In genomic region chr1:90205223-90205622, GRCm38 (mm10) we compare ENCODE assay signal across 9 mouse cellular contexts. TPM values are rescaled to one million over a fixed set of nuclear protein-coding genes. Genes with fewer than 3 reads are reported as not detected.
DNase-seq lines count a peak whose midpoint lies in the region; ATAC-seq and TF ChIP-seq lines count a peak whose summit lies in the region.
"Had no signal": no experiment of that assay in that cellular context is flagged by ENCODE, and none has a peak within 500 bp of the region (broad histone marks: within the 10 kb centered on the region; RNA-seq: fewer than 3 reads in every experiment).

No protein-coding gene starts in this region.

- H3K4me2 ChIP-seq in intestine, embryonic 14.5 days (ENCODE audit: low read length), result peak overlapping the region; percentile 61
- peak overlapping the region; percentile 65 for H3K4me2 ChIP-seq in midbrain, embryonic 13.5 days (replicated peaks)

- no peak overlapping the region for H3K27ac ChIP-seq in ES-Bruce4 (ENCODE audit: insufficient read depth, low read length)
- H3K27ac ChIP-seq in intestine, embryonic 14.5 days (ENCODE audit: low read depth), result no peak overlapping the region
- peak overlapping the region; percentile 85 for H3K27ac ChIP-seq in limb, embryonic 10.5 days
- H3K27ac ChIP-seq in midbrain, embryonic 13.5 days, result peak overlapping the region; percentile 76

- no peak for TF ChIP-seq POLR2A in ES-Bruce4 (IDR thresholded peaks at IDR 0.05; ENCODE audit: insufficient read depth, low read length)

- no peak for TF ChIP-seq EP300 in ES-Bruce4 (IDR thresholded peaks at IDR 0.05; ENCODE audit: insufficient read depth, low read depth, low read length)

- DNase-seq in adrenal gland, postnatal 14 days, result peak; percentile 72
- DNase-seq in frontal cortex, postnatal 36 days (ENCODE audit: low spot score in 2 of 2), result peak; percentile 49 to 68
- peak; percentile 69 for DNase-seq in intestine, embryonic 14.5 days (ENCODE audit: low spot score)
- peak; percentile 66 for DNase-seq in limb, embryonic 10.5 days (ENCODE audit: low spot score)
- DNase-seq in testis, postnatal 14 days (ENCODE audit: low spot score), result peak; percentile 70
- DNase-seq in T-cell, adult 2 months (ENCODE audit: low spot score), result no peak

- H3K36me3 ChIP-seq in ES-Bruce4 (ENCODE audit: control insufficient read depth, insufficient read depth, low read length, poor library complexity, severe bottlenecking), result no peaks in the 10 kb centered on the region
- H3K36me3 ChIP-seq in intestine, embryonic 14.5 days (ENCODE audit: control insufficient read depth, insufficient read depth, low read length), result no peaks in the 10 kb centered on the region
- H3K36me3 ChIP-seq in limb, embryonic 10.5 days, result no peaks in the 10 kb centered on the region; the same call in 1 of the 2 replicates
- no peaks in the 10 kb centered on the region for H3K36me3 ChIP-seq in midbrain, embryonic 13.5 days

- peak overlapping the region; percentile 19; the same call in 1 of the 2 replicates for H3K4me3 ChIP-seq in ES-Bruce4 (ENCODE audit: low read depth, low read length)
- H3K4me3 ChIP-seq in intestine, embryonic 14.5 days (ENCODE audit: low read depth, low read length), result peak overlapping the region; percentile 54
- peak overlapping the region; percentile 59 for H3K4me3 ChIP-seq in limb, embryonic 10.5 days
- peak overlapping the region; percentile 58 for H3K4me3 ChIP-seq in midbrain, embryonic 13.5 days (replicated peaks)

- no peak overlapping the region for H3K9ac ChIP-seq in ES-Bruce4 (ENCODE audit: low read depth, poor library complexity, severe bottlenecking)
- H3K9ac ChIP-seq in intestine, embryonic 14.5 days (ENCODE audit: low read length), result peak overlapping the region; percentile 71
- H3K9ac ChIP-seq in midbrain, embryonic 13.5 days (replicated peaks), result peak overlapping the region; percentile 76

- H3K9me3 ChIP-seq in ES-Bruce4 (replicated peaks; ENCODE audit: control insufficient read depth, insufficient read depth, low read length, poor library complexity, severe bottlenecking), result no peaks in the 10 kb centered on the region
- no peaks in the 10 kb centered on the region for H3K9me3 ChIP-seq in intestine, embryonic 14.5 days (ENCODE audit: control insufficient read depth, low read length)
- H3K9me3 ChIP-seq in limb, embryonic 10.5 days (replicated peaks), result no peaks in the 10 kb centered on the region
- no peaks in the 10 kb centered on the region for H3K9me3 ChIP-seq in midbrain, embryonic 13.5 days

- 4% methylated on average over 6 of the region's 6 CpGs for WGBS in intestine, embryonic 14.5 days
- WGBS in limb, embryonic 10.5 days, result 2% methylated on average over 6 of the region's 6 CpGs
- WGBS in midbrain, embryonic 13.5 days, result 2% methylated on average over 6 of the region's 6 CpGs

- H3K4me1 ChIP-seq in ES-Bruce4 (ENCODE audit: control insufficient read depth, insufficient read depth, low read length), result peaks cover 7% of the 10 kb centered on the region
- H3K4me1 ChIP-seq in intestine, embryonic 14.5 days (replicated peaks; ENCODE audit: control insufficient read depth, insufficient read depth, low read length), result peaks cover 28% of the 10 kb centered on the region
- peaks cover 70% of the 10 kb centered on the region for H3K4me1 ChIP-seq in limb, embryonic 10.5 days
- H3K4me1 ChIP-seq in midbrain, embryonic 13.5 days (replicated peaks), result peaks cover 78% of the 10 kb centered on the region

- no peaks in the 10 kb centered on the region for H3K27me3 ChIP-seq in ES-Bruce4 (ENCODE audit: control insufficient read depth, insufficient read depth, low read length, poor library complexity, severe bottlenecking)
- no peaks in the 10 kb centered on the region for H3K27me3 ChIP-seq in intestine, embryonic 14.5 days (replicated peaks; ENCODE audit: control insufficient read depth, insufficient read depth, low read length)
- H3K27me3 ChIP-seq in limb, embryonic 10.5 days (ENCODE audit: low read depth, poor library complexity, severe bottlenecking), result peaks cover 47% of the 10 kb centered on the region
- H3K27me3 ChIP-seq in midbrain, embryonic 13.5 days, result peaks cover 28% of the 10 kb centered on the region

- ATAC-seq in intestine, embryonic 14.5 days (replicated peaks; ENCODE audit: low FRiP score, low TSS enrichment, low read depth), result no peak
- peak; percentile 62 for ATAC-seq in midbrain, embryonic 13.5 days

- peak; percentile 40 for TF ChIP-seq CTCF in ES-Bruce4 (IDR thresholded peaks at IDR 0.05; ENCODE audit: low read depth, low read length)

RNA-seq across cellular contexts. Expression of gene Ackr3, which starts 1.4 kb away (rescaled TPM):
- polyA plus RNA-seq in ES-Bruce4 (2011; ENCODE audit: insufficient read depth, insufficient read length, low read depth, missing spikeins), result 4.8 and 5.2 TPM in 2 replicates
- 66.0 and 91.4 TPM in 2 replicates for total RNA-seq in adrenal gland, postnatal 14 days (2021)
- 19.4 and 19.9 TPM in 2 replicates for polyA plus RNA-seq in intestine, embryonic 14.5 days (2014; fragmentation: Nextera tagmentation; extraction: Ambion mirVana)
- 12.9 and 16.5 TPM in 2 replicates for polyA plus RNA-seq in limb, embryonic 10.5 days (2016; fragmentation: Nextera tagmentation; extraction: Ambion mirVana)
- polyA plus RNA-seq in midbrain, embryonic 13.5 days (2015; fragmentation: Nextera tagmentation; extraction: Ambion mirVana), result 16.1 and 17.1 TPM in 2 replicates
- total RNA-seq: common myeloid progenitor, adult 5-6 weeks had no signal

RNA-seq across cellular contexts. Expression of gene Iqca, which starts 52.0 kb away (rescaled TPM):
- polyA plus RNA-seq in ES-Bruce4 (2011; ENCODE audit: insufficient read depth, insufficient read length, low read depth, missing spikeins), result not detected in 2 replicates
- not detected in 2 replicates for total RNA-seq in adrenal gland, postnatal 14 days (2021)
- polyA plus RNA-seq in intestine, embryonic 14.5 days (2014; fragmentation: Nextera tagmentation; extraction: Ambion mirVana), result 0.22 and 0.51 TPM in 2 replicates
- not detected in 2 replicates for polyA plus RNA-seq in limb, embryonic 10.5 days (2016; fragmentation: Nextera tagmentation; extraction: Ambion mirVana)
- 0.24 and 0.35 TPM in 2 replicates for polyA plus RNA-seq in midbrain, embryonic 13.5 days (2015; fragmentation: Nextera tagmentation; extraction: Ambion mirVana)
- total RNA-seq: common myeloid progenitor, adult 5-6 weeks had no signal

Comparison
In these comparisons a context has a peak if more than half of its experiments do, and no peak if none do; other contexts are left out.
1. H3K27ac ChIP-seq: peak in limb, embryonic 10.5 days (single experiment) and midbrain, embryonic 13.5 days (single experiment); none in ES-Bruce4 (single experiment) and intestine, embryonic 14.5 days (single experiment).
2. Peak in every context shown above with its lines, with median percentiles within 50 percentile points of each other: H3K4me3 ChIP-seq.